Mouse (Mus musculus): ENCODE measurements around the gene Vps4a. TPM values are rescaled to one million over a fixed set of nuclear protein-coding genes. Genes with fewer than 3 reads are reported as not detected.
A peak's percentile ranks its signal among the peaks of the same experiment; 100 is the strongest.
"Not testable (repeated sequence)": the region's sequence is repeated elsewhere in the genome, so short reads cannot be mapped to it uniquely, and the experiment has no call there.

The Vps4a gene
- polyA plus RNA-seq, 1 experiment from 2014 or later: 68.9 TPM

GRCm38 (mm10) chr8:107023479-107023878 is 7.5 kb upstream of the Vps4a start:
- Histone ChIP-seq H3K9me3 (no peaks in the 10 kb centered on the region), H3K36me3 (no peaks in the 10 kb centered on the region), H3K27ac (no peak overlapping the region), H3K4me3 (no peak overlapping the region), H3K4me2 (no peak overlapping the region), H3K27me3 (no peaks in the 10 kb centered on the region), H3K4me1 (no peaks in the 10 kb centered on the region), H3K9ac (no peak overlapping the region)
- WGBS: 88% methylated on average over 8 of the region's 8 CpGs
- no peak for ATAC-seq (ENCODE audit: borderline replicate concordance, extremely low read depth, low FRiP score, low TSS enrichment)

- Histone ChIP-seq H3K4me3 (no peak overlapping the region), H3K9ac (no peak overlapping the region), H3K27me3 (no peaks in the 10 kb centered on the region), H3K4me1 (peaks cover 16% of the 10 kb centered on the region), H3K4me2 (no peak overlapping the region), H3K9me3 (no peaks in the 10 kb centered on the region), H3K27ac (no peak overlapping the region), H3K36me3 (no peaks in the 10 kb centered on the region)
- WGBS: 52% methylated on average over 3 of the region's 3 CpGs
- no peak for ATAC-seq (ENCODE audit: borderline replicate concordance, extremely low read depth, low FRiP score, low TSS enrichment)
Measured at GRCm38 (mm10) chr8:107029310-107029709, 1.7 kb upstream of the Vps4a start.

DNA sequence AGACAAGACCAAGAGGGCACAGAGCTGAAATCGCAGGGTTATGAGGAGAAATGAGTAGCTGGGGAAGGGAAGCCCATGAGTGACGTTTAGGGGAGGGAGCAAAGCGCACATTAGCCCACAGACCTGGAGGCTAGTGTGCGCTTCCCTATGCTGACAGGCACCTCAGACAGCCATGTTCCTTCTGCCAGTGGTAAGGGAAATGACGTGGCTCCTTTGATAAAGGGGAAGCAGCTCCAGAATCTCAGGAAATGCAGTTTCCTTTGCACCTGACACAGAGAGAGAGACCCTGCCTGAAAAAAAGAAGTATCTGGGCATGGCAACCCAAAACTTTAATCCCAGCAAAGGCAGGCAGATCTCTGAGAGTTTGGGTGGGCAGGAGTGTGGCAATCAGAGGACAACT is 964 bp upstream of the Vps4a start:
- no peaks in the 10 kb centered on the region for H3K9me3 ChIP-seq
- no peak overlapping the region for H3K4me2 ChIP-seq
- no peaks in the 10 kb centered on the region for H3K36me3 ChIP-seq
- no peak overlapping the region for H3K9ac ChIP-seq
- 0 out of 2 replicates have a peak overlapping the region, but pooled peaks have one; percentile 2 for H3K27ac ChIP-seq
- no peaks in the 10 kb centered on the region for H3K27me3 ChIP-seq
- peaks cover 16% of the 10 kb centered on the region for H3K4me1 ChIP-seq
- H3K4me3 ChIP-seq: no peak overlapping the region
- 70% methylated on average over 5 of the region's 5 CpGs for WGBS
- no peak for ATAC-seq (ENCODE audit: borderline replicate concordance, extremely low read depth, low FRiP score, low TSS enrichment)

GRCm38 (mm10) chr8:107031577-107032090 is 612 bp downstream of the Vps4a start:
- H3K9ac ChIP-seq: peak overlapping the region; percentile 94
- peak overlapping the region; percentile 83 for H3K27ac ChIP-seq
- H3K4me2 ChIP-seq: peak overlapping the region; percentile 79
- H3K4me1 ChIP-seq: peaks cover 16% of the 10 kb centered on the region
- no peak; the same call in 1 of the 2 replicates for ATAC-seq (ENCODE audit: borderline replicate concordance, extremely low read depth, low FRiP score, low TSS enrichment)
- peak overlapping the region; percentile 88 for H3K4me3 ChIP-seq
- H3K9me3 ChIP-seq: no peaks in the 10 kb centered on the region
- WGBS: 0% methylated on average over 37 of the region's 40 CpGs
- H3K36me3 ChIP-seq: peaks cover 6% of the 10 kb centered on the region; the same call in 1 of the 2 replicates
- no peaks in the 10 kb centered on the region for H3K27me3 ChIP-seq

GRCm38 (mm10) chr8:107033609-107034008 is 2.6 kb downstream of the Vps4a start:
- H3K9ac ChIP-seq; ATAC-seq (ENCODE audit: borderline replicate concordance, extremely low read depth, low FRiP score, low TSS enrichment): not testable (repeated sequence)
- WGBS: 93% methylated on average over 2 of the region's 2 CpGs

DNA sequence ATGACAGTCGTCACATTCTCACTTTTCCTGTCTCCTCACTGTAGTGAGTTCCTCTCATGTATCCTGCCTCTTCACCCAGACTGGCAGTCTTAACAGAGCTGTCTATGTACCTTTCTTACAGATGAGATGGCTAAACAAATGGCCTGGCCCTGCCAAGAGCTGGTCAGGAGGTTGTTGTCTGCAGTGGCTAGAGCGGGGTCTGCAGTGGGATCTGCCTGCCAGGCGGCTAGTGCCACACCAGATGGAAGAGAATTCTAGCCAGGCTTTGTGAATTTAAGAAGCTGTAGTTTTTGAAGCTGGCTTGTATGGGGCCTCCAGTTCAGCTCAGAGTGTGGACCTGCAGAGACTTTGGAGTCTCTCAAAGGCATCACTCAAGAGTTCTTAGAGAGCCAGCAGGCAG is 4.6 kb downstream of the Vps4a start:
- Histone ChIP-seq H3K4me1 (peaks cover 16% of the 10 kb centered on the region), H3K9ac (no peak overlapping the region), H3K36me3 (peaks cover 32% of the 10 kb centered on the region), H3K27me3 (no peaks in the 10 kb centered on the region), H3K4me2 (no peak overlapping the region), H3K9me3 (no peaks in the 10 kb centered on the region), H3K27ac (no peak overlapping the region), H3K4me3 (no peak overlapping the region)
- ATAC-seq (ENCODE audit: borderline replicate concordance, extremely low read depth, low FRiP score, low TSS enrichment): no peak
- 80% methylated on average over 3 of the region's 3 CpGs for WGBS

More at GRCm38 (mm10) chr8:107033609-107034008, 2.6 kb downstream of the Vps4a start:
- not testable (repeated sequence) for H3K27me3 ChIP-seq, H3K4me3 ChIP-seq, H3K4me2 ChIP-seq, H3K9me3 ChIP-seq, H3K27ac ChIP-seq
- peaks cover 14% of the 10 kb centered on the region; the same call in 1 of the 2 replicates for H3K36me3 ChIP-seq
- peaks cover 16% of the 10 kb centered on the region for H3K4me1 ChIP-seq

DNA sequence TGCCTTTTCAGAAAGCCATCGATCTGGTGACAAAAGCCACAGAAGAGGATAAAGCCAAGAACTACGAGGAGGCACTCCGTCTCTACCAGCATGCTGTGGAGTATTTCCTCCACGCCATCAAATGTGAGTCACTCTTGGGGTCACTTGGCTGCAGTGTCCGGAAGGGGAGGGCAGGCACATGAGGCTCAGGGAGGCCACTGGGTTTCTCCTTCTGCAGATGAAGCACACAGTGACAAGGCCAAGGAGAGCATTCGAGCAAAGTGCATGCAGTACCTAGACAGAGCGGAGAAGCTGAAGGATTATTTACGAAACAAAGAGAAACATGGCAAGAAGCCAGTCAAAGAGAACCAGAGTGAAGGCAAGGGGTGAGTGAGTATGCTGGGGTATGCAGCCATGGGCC is 5.6 kb downstream of the Vps4a start:
- no peak for ATAC-seq (ENCODE audit: borderline replicate concordance, extremely low read depth, low FRiP score, low TSS enrichment)
- H3K27me3 ChIP-seq: no peaks in the 10 kb centered on the region
- 67% methylated on average over 8 of the region's 8 CpGs for WGBS
- no peak overlapping the region for H3K9ac ChIP-seq
- H3K36me3 ChIP-seq: peaks cover 41% of the 10 kb centered on the region
- H3K4me1 ChIP-seq: peaks cover 16% of the 10 kb centered on the region
- H3K4me2 ChIP-seq: no peak overlapping the region
- no peak overlapping the region for H3K27ac ChIP-seq
- no peak overlapping the region for H3K4me3 ChIP-seq
- H3K9me3 ChIP-seq: no peaks in the 10 kb centered on the region

DNA sequence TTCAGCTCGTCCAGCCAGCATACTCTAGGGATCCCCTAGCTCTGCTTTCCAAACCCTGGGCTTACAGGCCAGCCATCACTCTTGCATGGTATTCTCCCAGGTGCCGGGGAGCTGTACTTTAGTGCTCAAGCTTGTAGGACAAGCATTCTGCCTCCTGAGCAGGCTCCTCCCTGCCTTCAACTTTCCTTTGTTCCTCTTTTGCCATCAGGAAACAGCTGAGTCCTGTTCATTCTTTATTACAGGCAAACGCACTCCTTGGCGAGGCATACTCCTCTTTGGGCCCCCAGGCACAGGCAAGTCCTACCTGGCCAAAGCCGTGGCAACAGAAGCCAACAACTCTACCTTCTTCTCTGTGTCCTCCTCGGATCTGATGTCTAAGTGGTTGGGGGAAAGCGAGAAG is 9.6 kb downstream of the Vps4a start:
- Histone ChIP-seq H3K36me3 (peaks cover 81% of the 10 kb centered on the region), H3K4me1 (no peaks in the 10 kb centered on the region), H3K9me3 (no peaks in the 10 kb centered on the region), H3K4me2 (no peak overlapping the region), H3K9ac (no peak overlapping the region), H3K27me3 (no peaks in the 10 kb centered on the region), H3K27ac (no peak overlapping the region), H3K4me3 (no peak overlapping the region)
- no peak for ATAC-seq (ENCODE audit: borderline replicate concordance, extremely low read depth, low FRiP score, low TSS enrichment)
- WGBS: 77% methylated on average over 7 of the region's 7 CpGs

GRCm38 (mm10) chr8:107045478-107045877 is 14.5 kb downstream of the Vps4a start:
- peaks cover 81% of the 10 kb centered on the region for H3K36me3 ChIP-seq
- H3K4me1 ChIP-seq: peaks cover 15% of the 10 kb centered on the region
- 94% methylated on average over 6 of the region's 6 CpGs for WGBS
- H3K27me3 ChIP-seq: no peaks in the 10 kb centered on the region
- no peak overlapping the region for H3K4me3 ChIP-seq
- ATAC-seq (ENCODE audit: borderline replicate concordance, extremely low read depth, low FRiP score, low TSS enrichment): no peak
- no peak overlapping the region for H3K9ac ChIP-seq
- no peak overlapping the region for H3K4me2 ChIP-seq
- no peaks in the 10 kb centered on the region for H3K9me3 ChIP-seq
- H3K27ac ChIP-seq: no peak overlapping the region

DNA sequence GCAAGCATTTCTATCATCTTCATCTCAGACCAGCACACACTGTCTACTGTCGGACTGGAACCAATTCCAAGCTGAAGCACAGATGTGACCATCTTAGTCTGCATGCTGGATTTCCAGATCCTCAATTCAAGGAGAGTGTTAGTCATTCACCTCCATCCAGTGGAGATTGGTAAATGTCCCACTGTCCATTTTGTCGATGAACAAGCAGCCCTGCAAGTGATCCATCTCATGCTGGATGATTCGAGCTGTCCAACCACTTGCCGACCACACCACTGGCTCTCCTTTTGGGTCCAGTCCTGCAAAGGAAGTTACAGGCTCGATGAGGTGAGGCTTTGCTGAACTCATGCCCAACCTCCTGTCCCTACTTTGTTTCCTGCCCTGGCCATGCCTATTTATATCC is 16.0 kb downstream of the Vps4a start:
- peaks cover 79% of the 10 kb centered on the region for H3K36me3 ChIP-seq
- WGBS: 73% methylated on average over 5 of the region's 5 CpGs

DNA sequence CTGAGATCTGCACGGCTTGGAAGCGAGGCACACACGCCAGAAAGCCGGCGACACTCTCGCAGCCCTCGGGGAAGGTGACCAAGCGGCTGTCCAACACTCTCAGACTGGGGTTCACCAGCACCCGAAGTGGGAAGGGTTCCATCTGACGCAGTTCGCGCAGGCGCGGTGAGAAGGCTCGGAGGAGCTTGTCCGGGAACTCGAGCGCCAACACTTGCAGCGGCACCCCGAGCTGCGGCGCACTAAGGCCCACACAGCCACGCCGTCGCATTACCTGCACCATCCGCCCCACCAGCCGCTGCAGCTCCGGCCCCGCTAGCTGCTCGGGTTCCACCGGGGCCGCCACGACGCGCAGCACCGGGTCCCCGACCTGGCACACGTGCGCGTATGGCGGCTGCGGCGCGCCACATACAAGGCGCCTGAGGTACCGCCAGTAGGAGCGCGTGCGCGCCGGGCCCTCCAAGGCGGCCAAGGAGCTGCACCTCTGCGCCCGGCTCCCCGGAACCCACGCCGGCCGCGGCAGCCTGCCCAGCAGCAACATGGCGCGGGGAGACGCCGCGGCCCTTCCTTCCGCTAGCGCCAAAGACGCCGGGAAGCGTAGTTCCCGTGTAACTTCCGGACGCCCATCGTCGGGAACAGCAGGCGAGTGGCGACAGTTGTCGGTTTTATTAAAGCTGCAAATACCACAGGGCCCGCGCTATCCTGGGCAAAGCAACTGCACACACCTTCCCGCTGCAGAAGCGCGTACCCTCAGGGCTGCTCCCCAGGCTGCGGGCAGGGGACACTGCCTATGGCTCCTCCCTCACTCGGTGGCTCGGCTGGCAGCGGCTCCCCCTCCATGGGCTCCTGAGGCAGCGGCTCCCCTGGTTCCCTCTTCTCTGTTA is 17.3 kb downstream of the Vps4a start, which contains the start of gene Pdf:
Gene Pdf (minus strand): TSS at position 554 of the 881 bp plus-strand sequence.
- under 1% methylated on average over 87 of the region's 87 CpGs for WGBS
- peaks cover 78% of the 10 kb centered on the region for H3K36me3 ChIP-seq

More for the DNA sequence above, 16.0 kb downstream of the Vps4a start:
- Histone ChIP-seq H3K4me3 (peak overlapping the region; percentile 83; the same call in 1 of the 2 replicates), H3K9ac (no peak overlapping the region), H3K27ac (no peak overlapping the region), H3K4me2 (peak overlapping the region; percentile 87), H3K4me1 (peaks cover 15% of the 10 kb centered on the region), H3K27me3 (no peaks in the 10 kb centered on the region), H3K9me3 (no peaks in the 10 kb centered on the region)
- ATAC-seq (ENCODE audit: borderline replicate concordance, extremely low read depth, low FRiP score, low TSS enrichment): no peak

GRCm38 (mm10) chr8:107049480-107049879 is 18.5 kb downstream of the Vps4a start:
- Histone ChIP-seq H3K4me3 (peak overlapping the region; percentile 83), H3K27me3 (no peaks in the 10 kb centered on the region), H3K36me3 (peaks cover 75% of the 10 kb centered on the region), H3K27ac (no peak overlapping the region), H3K9me3 (no peaks in the 10 kb centered on the region), H3K9ac (no peak overlapping the region), H3K4me2 (peak overlapping the region; percentile 87), H3K4me1 (peaks cover 15% of the 10 kb centered on the region)
- 98% methylated on average over 4 of the region's 4 CpGs for WGBS
- no peak for ATAC-seq (ENCODE audit: borderline replicate concordance, extremely low read depth, low FRiP score, low TSS enrichment)

More for the DNA sequence above, 17.3 kb downstream of the Vps4a start, which contains the start of gene Pdf:
- Histone ChIP-seq H3K4me3 (peak within 1 kb of the TSS; percentile 83), H3K9me3 (no peaks in the 10 kb centered on the region), H3K27ac (peak within 1 kb of the TSS; percentile 94), H3K4me2 (peak within 1 kb of the TSS; percentile 87), H3K4me1 (peaks cover 15% of the 10 kb centered on the region), H3K9ac (peak within 1 kb of the TSS; percentile 86), H3K27me3 (no peaks in the 10 kb centered on the region)
- peak; percentile 84 for ATAC-seq (ENCODE audit: borderline replicate concordance, extremely low read depth, low FRiP score, low TSS enrichment)

Data from lung, embryonic 15.5 days (tissue).